Mouse (Mus musculus) cerebellum, adult 2 months (tissue): ENCODE measurements at regions not wholly inside any gene's neighbourhood (a gene's known extent, or its start where the extent isn't known, plus 50 kb on each side); places are given as distances from the start of the nearest gene placed in this dataset.
A peak's percentile ranks its signal among the peaks of the same experiment; 100 is the strongest.

Source experiments
- DNase-seq, 2 experiments: peaks; one replicate each; pipeline ENCODE4 v3.0.0; 2021
- H3K27ac ChIP-seq: fragments of 200-500 bp; 2 replicates; pipeline ENCODE4 v1.5.1; 2012; ENCODE audit warnings: low read length, control low read depth, inconsistent platforms; ENCODE audit not compliant: insufficient read depth
- H3K27me3 ChIP-seq: fragments of 200-500 bp; 2 replicates; pipeline ENCODE4 v1.6.1; 2012; ENCODE audit warnings: inconsistent platforms, mild to moderate bottlenecking, low read length, moderate library complexity; ENCODE audit not compliant: control insufficient read depth, insufficient read depth
- H3K4me1 ChIP-seq: fragments of 200-500 bp; 2 replicates; pipeline ENCODE4 v1.6.1; 2011; ENCODE audit warnings: low read length; ENCODE audit not compliant: control insufficient read depth, insufficient read depth
- H3K4me3 ChIP-seq: fragments of 200-500 bp; replicated peaks from 2 replicates; pipeline ENCODE3; 2011; ENCODE audit warnings: mild to moderate bottlenecking, low read depth, low read length, control low read depth; ENCODE audit not compliant: insufficient read depth
- CTCF ChIP-seq: fragments of 200-500 bp; IDR thresholded peaks from 2 replicates; pipeline ENCODE4 v1.5.1; 2011; ENCODE audit warnings: low read depth, mild to moderate bottlenecking, control low read depth, low read length, moderate library complexity, borderline replicate concordance; ENCODE audit not compliant: insufficient read depth
- POLR2A ChIP-seq: fragments of 200-500 bp; IDR thresholded peaks from 2 replicates; pipeline ENCODE4 v1.6.1; 2011; ENCODE audit warnings: low read length, control low read depth, borderline replicate concordance; ENCODE audit not compliant: insufficient read depth
- WGBS: fragments of 180-500 bp; shearing (Covaris S2); methylation state at CpG from one replicate; pipeline ENCODE4 v1.1.7; 2018; 5-methylcytosine and 5-hydroxymethylcytosine counted together

GRCm38 (mm10) chr15:69346065-69346464, 2845.4 kb upstream of the Lrrc6 start:
- Histone ChIP-seq H3K27me3 (no peaks in the 10 kb centered on the region), H3K4me3 (no peak overlapping the region), H3K4me1 (no peaks in the 10 kb centered on the region), H3K27ac (no peak overlapping the region)
- no peak for DNase-seq
- TF ChIP-seq CTCF, result no peak
- TF ChIP-seq POLR2A, result no peak
- 26% methylated on average over 1 of the region's 1 CpGs for WGBS

DNA sequence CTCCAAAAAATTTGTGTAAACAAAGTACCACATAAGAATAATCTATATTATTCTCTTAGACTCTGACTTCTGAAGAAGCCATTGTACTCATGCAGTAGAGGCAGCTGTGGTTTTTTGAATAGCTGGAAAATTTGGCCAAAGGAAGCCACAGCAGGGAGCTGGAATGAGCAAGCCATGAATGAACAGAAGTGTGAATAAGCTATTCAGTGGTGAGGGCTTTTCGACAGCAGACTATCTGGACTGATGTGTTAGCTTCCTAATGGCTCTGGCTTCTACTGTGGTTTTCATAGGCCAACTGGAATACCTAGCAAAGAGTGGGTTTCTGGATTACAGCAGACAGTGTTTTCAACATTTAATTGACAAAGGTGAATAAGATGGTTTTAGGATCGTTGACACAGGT, 2842.0 kb upstream of the Lrrc6 start:
- TF ChIP-seq CTCF, result no peak
- no peak for TF ChIP-seq POLR2A
- no peak overlapping the region for H3K27ac ChIP-seq
- 51% methylated on average over 2 of the region's 2 CpGs for WGBS
- H3K4me1 ChIP-seq, result no peaks in the 10 kb centered on the region
- no peak for DNase-seq
- no peak overlapping the region for H3K4me3 ChIP-seq
- H3K27me3 ChIP-seq, result no peaks in the 10 kb centered on the region

GRCm38 (mm10) chr15:69336491-69336890, 2835.8 kb upstream of the Lrrc6 start:
- no peak for TF ChIP-seq POLR2A
- H3K27ac ChIP-seq, result no peak overlapping the region
- peak in 1 of 2 experiments; percentile 33 for DNase-seq
- H3K4me1 ChIP-seq, result peaks cover 3% of the 10 kb centered on the region; the same call in 1 of the 2 replicates
- H3K27me3 ChIP-seq, result no peaks in the 10 kb centered on the region
- 8% methylated on average over 2 of the region's 2 CpGs for WGBS
- H3K4me3 ChIP-seq, result no peak overlapping the region

GRCm38 (mm10) chr15:69326537-69326936, 2825.8 kb upstream of the Lrrc6 start:
- no peak overlapping the region for H3K27ac ChIP-seq
- no peaks in the 10 kb centered on the region for H3K4me1 ChIP-seq
- no peak for DNase-seq
- TF ChIP-seq POLR2A (no peak), CTCF (no peak)
- H3K27me3 ChIP-seq, result no peaks in the 10 kb centered on the region
- no peak overlapping the region for H3K4me3 ChIP-seq

DNA sequence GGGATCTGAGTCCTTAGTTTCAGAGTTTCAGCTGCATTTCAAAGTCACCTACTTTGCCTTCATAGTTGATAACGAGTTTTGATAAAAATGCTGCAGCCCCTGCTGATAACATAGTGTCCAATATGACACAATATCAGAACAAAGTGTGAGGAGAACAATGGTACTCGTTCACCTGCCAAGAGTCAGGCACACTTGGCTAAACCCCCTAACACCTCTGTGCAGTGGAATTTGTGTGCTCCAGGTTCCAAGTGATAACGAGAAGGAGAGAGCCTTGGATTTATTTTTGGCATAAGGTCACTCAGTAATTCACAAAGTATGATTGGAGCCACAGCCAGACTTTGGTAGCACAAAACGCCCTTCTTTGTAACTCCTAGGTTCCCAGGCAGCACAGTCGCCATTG, 2802.4 kb upstream of the Lrrc6 start:
- Histone ChIP-seq H3K4me1 (no peaks in the 10 kb centered on the region), H3K27me3 (no peaks in the 10 kb centered on the region), H3K27ac (no peak overlapping the region), H3K4me3 (no peak overlapping the region)
- WGBS, result 67% methylated on average over 5 of the region's 5 CpGs
- no peak for TF ChIP-seq POLR2A
- DNase-seq, result no peak

DNA sequence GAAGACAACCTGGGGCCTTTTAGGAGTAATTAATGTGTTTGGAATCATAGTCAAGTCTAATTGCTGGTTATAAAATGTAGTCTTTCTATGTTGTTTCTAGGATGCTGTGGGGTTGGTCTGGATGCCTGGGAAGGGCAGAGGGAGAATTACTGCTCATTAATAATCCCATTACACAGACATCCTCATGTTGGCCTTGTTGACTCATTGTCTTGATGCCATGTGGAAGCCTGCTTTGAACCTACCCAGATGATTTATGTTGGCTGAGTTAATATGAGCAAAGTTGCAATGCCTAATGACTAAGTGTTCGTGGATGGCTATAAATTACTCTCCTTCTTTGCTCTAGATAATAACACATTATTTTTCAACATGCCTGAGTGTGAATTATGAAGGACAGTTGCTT, 2790.6 kb upstream of the Lrrc6 start:
- TF ChIP-seq CTCF (no peak), POLR2A (no peak)
- Histone ChIP-seq H3K4me3 (no peak overlapping the region), H3K27me3 (no peaks in the 10 kb centered on the region), H3K27ac (no peak overlapping the region), H3K4me1 (no peaks in the 10 kb centered on the region)
- WGBS, result 85% methylated on average over 1 of the region's 1 CpGs
- DNase-seq, result no peak

DNA sequence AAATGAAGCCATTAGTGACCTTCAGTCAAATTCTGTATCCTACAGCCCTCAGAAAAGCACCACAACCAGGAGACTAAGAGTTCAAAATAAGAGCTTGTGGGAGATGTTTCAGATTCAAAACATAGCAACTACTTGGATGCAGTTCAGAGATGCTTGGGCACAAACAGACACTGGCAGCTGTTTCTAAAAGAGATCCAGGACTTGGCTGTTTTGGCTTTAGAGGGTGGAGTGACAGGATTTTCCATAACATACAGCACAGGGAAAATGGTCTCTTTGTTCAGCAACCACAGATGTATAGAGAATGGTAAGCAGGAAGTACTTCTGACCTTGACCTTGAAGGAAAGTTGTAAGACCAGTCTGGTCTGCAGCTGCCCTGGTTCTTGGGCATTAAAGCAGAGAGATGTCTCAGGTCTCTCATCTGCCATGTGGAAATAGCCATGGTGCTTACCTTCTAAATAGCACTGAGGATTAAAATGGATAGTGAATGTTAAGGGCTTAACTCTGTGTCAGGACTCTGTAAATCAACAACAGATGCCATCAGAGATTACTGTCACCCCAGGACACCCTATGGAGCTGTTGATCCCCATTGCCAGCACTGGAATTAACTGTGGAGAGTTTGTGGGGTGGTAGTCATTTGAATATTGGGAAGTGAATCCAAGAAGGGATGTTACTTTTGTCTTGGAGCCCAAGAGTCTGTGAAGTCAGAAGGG, 2775.0 kb upstream of the Lrrc6 start:
- H3K4me1 ChIP-seq, result no peaks in the 10 kb centered on the region
- no peak for DNase-seq
- no peak overlapping the region for H3K4me3 ChIP-seq
- H3K27me3 ChIP-seq, result no peaks in the 10 kb centered on the region
- TF ChIP-seq POLR2A, result no peak
- TF ChIP-seq CTCF, result no peak
- no peak overlapping the region for H3K27ac ChIP-seq

DNA sequence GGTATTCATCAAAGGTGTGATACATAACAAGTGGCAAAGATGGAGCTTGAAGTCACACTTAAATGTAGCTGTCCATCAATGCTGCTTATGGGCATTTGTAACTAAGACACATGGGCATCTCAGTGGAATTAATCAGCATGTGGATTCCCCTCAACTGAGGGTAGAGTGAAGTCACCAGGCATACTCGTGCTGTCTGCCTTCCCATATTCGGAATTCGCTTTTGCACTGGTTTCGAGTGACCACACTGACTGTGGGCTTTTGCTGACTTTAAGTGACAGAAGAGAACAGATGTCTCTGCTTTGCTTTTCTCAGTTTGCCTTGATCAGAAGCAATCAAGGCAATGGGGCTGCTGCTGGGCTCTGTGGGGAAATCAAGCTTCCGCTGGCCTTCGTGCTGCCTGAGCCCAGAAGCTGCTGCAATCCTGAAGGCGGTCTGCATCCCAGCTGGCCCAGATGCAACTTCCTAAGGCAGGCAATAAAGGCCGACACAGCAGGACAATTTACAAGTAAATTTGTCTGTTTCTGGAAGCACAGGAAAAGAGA, 2773.6 kb upstream of the Lrrc6 start:
- TF ChIP-seq CTCF (no peak), POLR2A (no peak)
- 33% methylated on average over 8 of the region's 8 CpGs for WGBS
- Histone ChIP-seq H3K27ac (no peak overlapping the region), H3K4me3 (no peak overlapping the region), H3K4me1 (no peaks in the 10 kb centered on the region), H3K27me3 (no peaks in the 10 kb centered on the region)
- DNase-seq, result no peak
